In genomic region chr17:79565241-79565961, GRCm38 (mm10) we compare ENCODE assay signal across 11 mouse cellular contexts. TPM values are rescaled to one million over a fixed set of nuclear protein-coding genes. Genes with fewer than 3 reads are reported as not detected.
A peak's percentile ranks its signal among the peaks of the same experiment; 100 is the strongest.
DNase-seq lines count a peak whose midpoint lies in the region; ATAC-seq and TF ChIP-seq lines count a peak whose summit lies in the region.
"Had no signal": no experiment of that assay in that cellular context is flagged by ENCODE, and none has a peak within 500 bp of the region (broad histone marks: within the 10 kb centered on the region; RNA-seq: fewer than 3 reads in every experiment).

No protein-coding gene starts in this region.

- peak; percentile 41; the same call in 1 of the 2 replicates for ATAC-seq in forebrain, embryonic 15.5 days (replicated peaks)
- peak; percentile 86 for ATAC-seq in lung, embryonic 14.5 days (ENCODE audit: insufficient read depth)
- ATAC-seq: liver, postnatal 0 days had no signal

- no peak overlapping the region for H3K4me3 ChIP-seq in forebrain, embryonic 15.5 days
- no peak overlapping the region for H3K4me3 ChIP-seq in lung, embryonic 14.5 days (ENCODE audit: low read depth, low read length)
- H3K4me3 ChIP-seq: neural tube, embryonic 13.5 days had no signal

- 53% methylated on average over 9 of the region's 9 CpGs for WGBS in forebrain, embryonic 15.5 days
- 22% methylated on average over 9 of the region's 9 CpGs for WGBS in lung, embryonic 14.5 days

- H3K27ac ChIP-seq in forebrain, embryonic 15.5 days (replicated peaks): no peak overlapping the region
- peak overlapping the region; percentile 55 for H3K27ac ChIP-seq in lung, embryonic 14.5 days (ENCODE audit: low read depth)
- H3K27ac ChIP-seq: kidney, postnatal 0 days; neural tube, embryonic 13.5 days had no signal

- peak; percentile 13 for DNase-seq in gastrocnemius, postnatal 14 days
- no peak for DNase-seq in gastrocnemius, postnatal 36 days
- DNase-seq in embryo, embryonic 10 days (ENCODE audit: low spot score): peak; percentile 26
- peak; percentile 64 for DNase-seq in lung, embryonic 14.5 days
- DNase-seq in thymus, adult 18-20 months: no peak
- DNase-seq in c-Kit-positive CD71-positive TER-119-positive erythroid progenitor cells, embryonic 14.5 days (ENCODE audit: low spot score): no peak
- no peak for DNase-seq in layer of hippocampus, adult 9-10 months (ENCODE audit: low spot score)
- DNase-seq: liver, postnatal 0 days had no signal

- no peak for TF ChIP-seq CTCF in lung, embryonic 14.5 days (IDR thresholded peaks at IDR 0.05; ENCODE audit: low read depth)

- H3K27me3 ChIP-seq in forebrain, embryonic 15.5 days: no peaks in the 10 kb centered on the region
- no peaks in the 10 kb centered on the region for H3K27me3 ChIP-seq in lung, embryonic 14.5 days (ENCODE audit: insufficient read depth, low read length)
- H3K27me3 ChIP-seq: neural tube, embryonic 13.5 days had no signal

- 0 out of 2 replicates have a peak, but pooled peaks cover 3% of the 10 kb centered on the region for H3K9me3 ChIP-seq in forebrain, embryonic 15.5 days
- H3K9me3 ChIP-seq in lung, embryonic 14.5 days (ENCODE audit: low read depth, low read length): peaks cover 9% of the 10 kb centered on the region; the same call in 1 of the 2 replicates

- H3K36me3 ChIP-seq in forebrain, embryonic 15.5 days: no peaks in the 10 kb centered on the region
- no peaks in the 10 kb centered on the region for H3K36me3 ChIP-seq in lung, embryonic 14.5 days (ENCODE audit: insufficient read depth)
- H3K36me3 ChIP-seq: neural tube, embryonic 13.5 days had no signal

- 0 out of 2 replicates have a peak, but pooled peaks cover 4% of the 10 kb centered on the region for H3K4me1 ChIP-seq in forebrain, embryonic 15.5 days
- H3K4me1 ChIP-seq in lung, embryonic 14.5 days (ENCODE audit: insufficient read depth): peaks cover 5% of the 10 kb centered on the region; the same call in 1 of the 2 replicates

- H3K4me2 ChIP-seq in forebrain, embryonic 15.5 days (replicated peaks): no peak overlapping the region
- H3K4me2 ChIP-seq in lung, embryonic 14.5 days: no peak overlapping the region
- H3K4me2 ChIP-seq: neural tube, embryonic 13.5 days had no signal

- H3K9ac ChIP-seq in forebrain, embryonic 15.5 days (replicated peaks): no peak overlapping the region
- no peak overlapping the region for H3K9ac ChIP-seq in lung, embryonic 14.5 days
- H3K9ac ChIP-seq: liver, postnatal 0 days; neural tube, embryonic 13.5 days had no signal

- intact Hi-C loops in gastrocnemius, postnatal 14 days (cut with DNase I; ENCODE audit: low total_unique reads): no loop called here
- intact Hi-C loops in gastrocnemius, postnatal 36 days (cut with DNase I): no loop called here

RNA-seq across cellular contexts. Expression of gene Rmdn2, which starts 46.3 kb away (rescaled TPM):
- 1 to 10 TPM; 6.7 to 6.9 TPM for total RNA-seq in gastrocnemius, postnatal 14 days (2021)
- total RNA-seq in gastrocnemius, postnatal 36 days (2021): 10 to 100 TPM in 1 of 2 experiments, 1 to 10 TPM in 1; 8.4 to 10.1 TPM
- polyA plus RNA-seq in forebrain, embryonic 15.5 days (2015; fragmentation: Nextera tagmentation; extraction: Ambion mirVana): 4.4 and 5.9 TPM in 2 replicates
- polyA plus RNA-seq in lung, embryonic 14.5 days (2014; fragmentation: Nextera tagmentation; extraction: Ambion mirVana): 13.3 and 17.0 TPM in 2 replicates

Comparison
In these comparisons a context has a peak if more than half of its experiments do, and no peak if none do; other contexts are left out.
1. DNase-seq: peak in gastrocnemius, postnatal 14 days (single experiment), embryo, embryonic 10 days (single experiment) and lung, embryonic 14.5 days (single experiment); none in gastrocnemius, postnatal 36 days (0 of 2), thymus, adult 18-20 months (0 of 2), c-Kit-positive CD71-positive TER-119-positive erythroid progenitor cells, embryonic 14.5 days (single experiment) and layer of hippocampus, adult 9-10 months (single experiment).